Mouse (Mus musculus): ENCODE results near the gene Elf1. TPM values are rescaled to one million over a fixed set of nuclear protein-coding genes. Genes with fewer than 3 reads are reported as not detected.

Gene Elf1
- polyA plus RNA-seq, 1 experiment from 2014 or later: 3.0 TPM

- no peak overlapping the region for H3K9ac ChIP-seq
- no peak overlapping the region for H3K27ac ChIP-seq
- H3K4me1 ChIP-seq: no peaks in the 10 kb centered on the region
- no peaks in the 10 kb centered on the region for H3K36me3 ChIP-seq (replicated peaks)
- no peaks in the 10 kb centered on the region for H3K9me3 ChIP-seq
- H3K27me3 ChIP-seq (replicated peaks): no peaks in the 10 kb centered on the region
- no peak for ATAC-seq (replicated peaks)
- H3K4me3 ChIP-seq: no peak overlapping the region
- WGBS: 80% methylated on average over 4 of the region's 4 CpGs
- no peak overlapping the region for H3K4me2 ChIP-seq
Observed at GRCm38 (mm10) chr14:79500756-79501155, 19.8 kb downstream of the Elf1 start.

- Histone ChIP-seq H3K27ac (0 out of 2 replicates have a peak overlapping the region, but pooled peaks have one; percentile 21), H3K4me1 (no peaks in the 10 kb centered on the region)
- ATAC-seq (replicated peaks): no peak
Observed at GRCm38 (mm10) chr14:79503371-79504075, 22.5 kb downstream of the Elf1 start.

DNA sequence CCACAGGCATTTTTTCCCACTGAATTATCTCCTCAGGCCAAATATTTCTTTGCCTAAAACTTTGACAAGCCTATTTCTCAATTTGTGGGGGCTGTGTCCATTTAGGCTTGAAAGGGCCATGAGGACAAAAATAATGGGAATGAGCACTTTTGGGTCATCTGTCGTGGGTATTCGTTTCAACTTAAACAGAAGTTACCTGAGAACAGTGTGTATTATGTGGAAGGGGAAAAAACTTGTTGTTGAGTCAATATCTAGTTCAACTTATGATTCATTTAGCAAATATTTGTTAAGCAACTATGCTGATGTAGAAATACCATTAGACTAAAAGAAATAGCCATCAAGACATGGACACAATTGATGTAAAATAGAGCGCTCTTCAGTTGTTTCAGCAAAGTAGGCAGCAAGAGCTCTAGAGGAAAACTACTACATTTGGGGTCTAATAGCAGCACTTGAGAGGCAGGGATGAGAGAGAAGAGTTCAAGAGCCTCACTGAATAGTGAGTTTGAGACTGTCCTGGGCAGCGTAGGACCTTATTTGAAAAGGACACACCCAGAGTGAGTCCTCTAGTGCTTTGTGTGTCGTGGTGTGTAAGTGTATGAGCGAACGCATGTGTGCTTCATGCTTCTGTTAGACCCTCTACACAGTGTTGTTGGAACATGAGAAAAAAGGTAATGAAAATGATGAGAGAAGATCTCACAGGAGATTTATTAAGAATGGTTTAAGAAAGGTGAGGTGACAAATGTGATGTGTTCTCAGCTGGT, 23.4 kb downstream of the Elf1 start:
- Histone ChIP-seq H3K4me2 (no peak overlapping the region), H3K9me3 (no peaks in the 10 kb centered on the region), H3K4me1 (no peaks in the 10 kb centered on the region), H3K4me3 (no peak overlapping the region), H3K27ac (no peak overlapping the region), H3K27me3 (replicated peaks) (no peaks in the 10 kb centered on the region), H3K9ac (no peak overlapping the region), H3K36me3 (replicated peaks) (no peaks in the 10 kb centered on the region)
- no peak for ATAC-seq (replicated peaks)
- 96% methylated on average over 7 of the region's 7 CpGs for WGBS

More at GRCm38 (mm10) chr14:79503371-79504075, 22.5 kb downstream of the Elf1 start:
- no peaks in the 10 kb centered on the region for H3K36me3 ChIP-seq (replicated peaks)
- H3K9ac ChIP-seq: no peak overlapping the region
- H3K9me3 ChIP-seq: no peaks in the 10 kb centered on the region
- 64% methylated on average over 5 of the region's 5 CpGs for WGBS
- H3K4me3 ChIP-seq: no peak overlapping the region
- no peaks in the 10 kb centered on the region for H3K27me3 ChIP-seq (replicated peaks)
- H3K4me2 ChIP-seq: no peak overlapping the region

- H3K4me2 ChIP-seq: no peak overlapping the region
- 80% methylated on average over 9 of the region's 9 CpGs for WGBS
- no peaks in the 10 kb centered on the region for H3K27me3 ChIP-seq (replicated peaks)
- no peaks in the 10 kb centered on the region for H3K9me3 ChIP-seq
- no peak overlapping the region for H3K27ac ChIP-seq
- no peak overlapping the region for H3K9ac ChIP-seq
- no peaks in the 10 kb centered on the region for H3K36me3 ChIP-seq (replicated peaks)
- H3K4me1 ChIP-seq: no peaks in the 10 kb centered on the region
- no peak for ATAC-seq (replicated peaks)
- no peak overlapping the region for H3K4me3 ChIP-seq
Observed at GRCm38 (mm10) chr14:79506207-79506606, 25.2 kb downstream of the Elf1 start.

GRCm38 (mm10) chr14:79507846-79508245, 26.9 kb downstream of the Elf1 start:
- Histone ChIP-seq H3K4me1 (no peaks in the 10 kb centered on the region), H3K27me3 (replicated peaks) (no peaks in the 10 kb centered on the region), H3K4me3 (no peak overlapping the region), H3K36me3 (replicated peaks) (no peaks in the 10 kb centered on the region), H3K27ac (no peak overlapping the region), H3K9ac (no peak overlapping the region), H3K4me2 (no peak overlapping the region), H3K9me3 (no peaks in the 10 kb centered on the region)
- no peak for ATAC-seq (replicated peaks)
- WGBS: 65% methylated on average over 1 of the region's 1 CpGs

GRCm38 (mm10) chr14:79508662-79509305, 27.8 kb downstream of the Elf1 start:
- Histone ChIP-seq H3K4me2 (no peak overlapping the region), H3K4me3 (no peak overlapping the region), H3K27me3 (replicated peaks) (no peaks in the 10 kb centered on the region), H3K4me1 (no peaks in the 10 kb centered on the region), H3K36me3 (replicated peaks) (no peaks in the 10 kb centered on the region), H3K9ac (no peak overlapping the region), H3K9me3 (no peaks in the 10 kb centered on the region), H3K27ac (no peak overlapping the region)
- no peak for ATAC-seq (replicated peaks)
- 84% methylated on average over 9 of the region's 9 CpGs for WGBS

- WGBS: 92% methylated on average over 1 of the region's 1 CpGs
- H3K4me1 ChIP-seq: no peaks in the 10 kb centered on the region
Observed at GRCm38 (mm10) chr14:79511521-79511920, 30.5 kb downstream of the Elf1 start.

DNA sequence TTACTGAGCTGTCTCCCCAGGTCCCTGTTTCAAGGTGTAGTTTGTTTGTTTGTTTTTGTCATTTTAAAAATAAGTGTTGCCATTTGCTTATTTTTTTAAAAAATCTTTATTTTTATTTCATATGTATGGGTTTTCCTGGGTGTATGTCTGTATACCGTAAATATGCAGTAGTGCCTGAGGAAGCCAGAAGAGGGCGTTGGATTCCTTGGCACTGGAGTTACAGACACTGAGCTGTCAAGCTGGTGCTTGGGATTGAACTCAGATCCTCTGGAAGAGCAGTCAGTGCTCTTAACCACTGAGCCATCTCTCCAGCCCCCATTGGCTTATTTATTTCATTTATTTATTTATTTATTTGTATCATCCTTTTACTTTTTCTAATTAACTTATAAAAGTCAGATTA, 33.0 kb downstream of the Elf1 start:
- H3K4me1 ChIP-seq: no peaks in the 10 kb centered on the region
- 80% methylated on average over 2 of the region's 2 CpGs for WGBS
- no peak overlapping the region for H3K4me2 ChIP-seq

More at GRCm38 (mm10) chr14:79511521-79511920, 30.5 kb downstream of the Elf1 start:
- no peak overlapping the region for H3K4me2 ChIP-seq
- no peak overlapping the region for H3K27ac ChIP-seq
- no peak overlapping the region for H3K4me3 ChIP-seq
- ATAC-seq (replicated peaks): no peak
- H3K9me3 ChIP-seq: no peaks in the 10 kb centered on the region
- no peaks in the 10 kb centered on the region for H3K36me3 ChIP-seq (replicated peaks)
- H3K27me3 ChIP-seq (replicated peaks): no peaks in the 10 kb centered on the region
- no peak overlapping the region for H3K9ac ChIP-seq

GRCm38 (mm10) chr14:79515100-79515499, 34.1 kb downstream of the Elf1 start:
- H3K9me3 ChIP-seq: no peaks in the 10 kb centered on the region
- no peak overlapping the region for H3K4me2 ChIP-seq
- no peaks in the 10 kb centered on the region for H3K4me1 ChIP-seq
- no peak overlapping the region for H3K27ac ChIP-seq
- ATAC-seq (replicated peaks): no peak
- H3K9ac ChIP-seq: no peak overlapping the region
- H3K36me3 ChIP-seq (replicated peaks): no peaks in the 10 kb centered on the region
- H3K27me3 ChIP-seq (replicated peaks): no peaks in the 10 kb centered on the region
- WGBS: 84% methylated on average over 8 of the region's 8 CpGs
- no peak overlapping the region for H3K4me3 ChIP-seq

More for the DNA sequence above, 33.0 kb downstream of the Elf1 start:
- Histone ChIP-seq H3K9me3 (no peaks in the 10 kb centered on the region), H3K27ac (no peak overlapping the region), H3K9ac (no peak overlapping the region), H3K4me3 (no peak overlapping the region), H3K36me3 (replicated peaks) (no peaks in the 10 kb centered on the region), H3K27me3 (replicated peaks) (no peaks in the 10 kb centered on the region)
- no peak for ATAC-seq (replicated peaks)

DNA sequence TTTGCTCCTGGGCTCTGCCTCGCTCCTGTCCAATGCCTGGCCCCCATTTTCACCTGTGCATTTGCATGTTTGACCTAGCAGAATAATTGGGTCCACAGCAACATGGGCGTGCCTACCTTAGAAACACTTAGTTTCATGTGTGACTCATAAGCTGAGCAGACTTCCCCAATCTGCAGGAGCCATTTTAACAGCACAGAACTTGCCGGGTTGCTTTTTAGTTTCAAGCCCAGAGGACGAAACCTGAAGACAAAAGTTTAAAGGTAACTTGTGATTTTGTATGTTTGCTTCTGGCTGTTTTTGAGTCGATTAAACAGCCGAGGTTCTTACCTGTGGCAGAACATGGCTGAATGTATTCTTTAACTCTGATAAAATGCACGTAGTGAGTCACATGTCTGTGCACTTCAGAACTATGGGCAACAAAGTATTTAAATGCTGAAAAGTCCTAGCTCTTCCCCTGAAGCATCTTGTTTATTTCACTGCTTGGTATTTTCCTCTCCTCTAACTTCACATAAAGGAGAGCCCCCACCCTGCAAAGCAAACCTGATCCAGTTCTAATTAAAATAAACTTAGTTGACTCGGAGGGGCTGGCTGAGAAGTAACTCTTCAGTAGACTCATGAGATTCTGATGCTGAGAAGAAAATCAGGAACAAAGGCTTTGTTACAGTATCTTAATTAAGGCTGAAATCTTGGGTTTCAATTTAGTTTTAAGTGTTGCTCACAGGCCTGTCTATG, 34.7 kb downstream of the Elf1 start:
- 79% methylated on average over 8 of the region's 8 CpGs for WGBS
- no peak overlapping the region for H3K9ac ChIP-seq

GRCm38 (mm10) chr14:79516243-79516610, 35.2 kb downstream of the Elf1 start:
- WGBS: 80% methylated on average over 5 of the region's 5 CpGs
- Histone ChIP-seq H3K4me1 (no peaks in the 10 kb centered on the region), H3K4me2 (no peak overlapping the region), H3K9me3 (no peaks in the 10 kb centered on the region), H3K27ac (no peak overlapping the region), H3K4me3 (no peak overlapping the region), H3K9ac (no peak overlapping the region), H3K27me3 (replicated peaks) (no peaks in the 10 kb centered on the region), H3K36me3 (replicated peaks) (no peaks in the 10 kb centered on the region)
- no peak for ATAC-seq (replicated peaks)

More for the DNA sequence above, 34.7 kb downstream of the Elf1 start:
- ATAC-seq (replicated peaks): no peak
- Histone ChIP-seq H3K4me2 (no peak overlapping the region), H3K4me3 (no peak overlapping the region), H3K36me3 (replicated peaks) (no peaks in the 10 kb centered on the region), H3K27me3 (replicated peaks) (no peaks in the 10 kb centered on the region), H3K9me3 (no peaks in the 10 kb centered on the region), H3K27ac (no peak overlapping the region), H3K4me1 (no peaks in the 10 kb centered on the region)

DNA sequence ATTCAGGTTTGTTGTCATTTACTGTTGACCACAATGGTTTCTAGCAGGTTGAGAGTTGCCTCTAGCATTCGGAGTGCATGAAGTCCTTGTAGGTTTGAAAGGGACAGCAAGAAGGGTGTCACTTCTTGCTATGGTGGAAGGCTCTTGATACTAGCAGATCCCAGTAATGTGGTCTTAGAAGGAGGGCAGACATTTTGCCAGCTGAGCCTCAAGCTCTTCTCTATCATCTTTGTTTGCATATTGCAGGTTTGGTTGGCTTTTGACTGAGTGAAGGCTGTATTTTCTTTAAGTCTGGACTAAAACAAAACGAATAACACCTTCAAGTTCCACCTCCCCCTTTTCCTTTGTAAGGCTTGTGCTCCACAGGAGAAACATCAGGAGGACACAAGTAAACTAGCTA, 35.8 kb downstream of the Elf1 start:
- no peak for ATAC-seq (replicated peaks)
- H3K27ac ChIP-seq: no peak overlapping the region
- no peaks in the 10 kb centered on the region for H3K4me1 ChIP-seq
- H3K27me3 ChIP-seq (replicated peaks): no peaks in the 10 kb centered on the region
- H3K9ac ChIP-seq: no peak overlapping the region
- H3K9me3 ChIP-seq: no peaks in the 10 kb centered on the region
- H3K4me3 ChIP-seq: no peak overlapping the region
- no peak overlapping the region for H3K4me2 ChIP-seq
- H3K36me3 ChIP-seq (replicated peaks): no peaks in the 10 kb centered on the region
- 81% methylated on average over 2 of the region's 2 CpGs for WGBS

Data from midbrain, embryonic 15.5 days (tissue).